Mouse (Mus musculus) adrenal gland, postnatal 36 days (tissue): ENCODE results near the gene Lin9. TPM values are rescaled to one million over a fixed set of nuclear protein-coding genes. Genes with fewer than 3 reads are reported as not detected.
A peak's percentile ranks its signal among the peaks of the same experiment; 100 is the strongest.
"Not testable (repeated sequence)": the region's sequence is repeated elsewhere in the genome, so short reads cannot be mapped to it uniquely, and the experiment has no call there.

Experiments used
- DNase-seq, 2 experiments: peaks; one replicate each; pipeline ENCODE4 v3.0.0; 2021; ENCODE audit warnings: mixed read lengths in 1 of 2
- long read RNA-seq, 2 experiments: library from polyadenylated mRNA; stranded (forward); transcript quantifications; one replicate each; pipeline ENCODE4 v2.0.0; 2021; ENCODE audit warnings: borderline sequencing depth in 2 of 2
- total RNA-seq, 2 experiments: library from RNA; stranded (reverse); gene quantifications; 2 replicates each; pipeline ENCODE4 v1.2.3; 2021

Gene Lin9
- total RNA-seq, result 1 to 10 TPM; 5.0 to 6.9 TPM
- long read RNA-seq, experiment 1, partial matches to known transcripts, result 2 of 4 reads
- long read RNA-seq, experiment 1, other reads (novel, unspliced or antisense), result 2 of 4 reads
- long read RNA-seq, experiment 2, result 0 reads

GRCm38 (mm10) chr1:180641137-180641517 is at the start of gene Lin9:
Gene Lin9, plus strand, starts transcription at chr1:180641150.
- peak; percentile 94 for DNase-seq

DNA sequence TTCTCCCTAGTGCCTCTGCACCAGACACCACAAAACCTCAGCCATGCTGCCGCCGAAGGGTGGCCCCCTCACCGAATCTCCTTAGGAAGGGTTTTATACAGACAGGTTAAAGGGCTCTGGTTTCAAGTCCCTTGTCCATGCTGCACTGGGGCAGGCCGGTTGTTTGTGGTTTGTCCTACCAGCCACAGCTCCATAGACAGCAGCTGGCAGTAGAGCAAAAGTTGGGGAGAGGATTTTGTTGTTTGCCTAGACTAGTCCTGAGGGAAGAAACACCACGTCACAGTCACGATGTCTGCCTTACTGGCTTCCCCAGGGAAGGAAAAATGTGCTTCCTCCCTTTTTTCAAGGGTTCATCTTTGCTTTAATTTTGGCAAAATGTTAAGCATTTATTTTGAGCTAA is 40.4 kb upstream of the Lin9 start:
- no peak for DNase-seq

DNA sequence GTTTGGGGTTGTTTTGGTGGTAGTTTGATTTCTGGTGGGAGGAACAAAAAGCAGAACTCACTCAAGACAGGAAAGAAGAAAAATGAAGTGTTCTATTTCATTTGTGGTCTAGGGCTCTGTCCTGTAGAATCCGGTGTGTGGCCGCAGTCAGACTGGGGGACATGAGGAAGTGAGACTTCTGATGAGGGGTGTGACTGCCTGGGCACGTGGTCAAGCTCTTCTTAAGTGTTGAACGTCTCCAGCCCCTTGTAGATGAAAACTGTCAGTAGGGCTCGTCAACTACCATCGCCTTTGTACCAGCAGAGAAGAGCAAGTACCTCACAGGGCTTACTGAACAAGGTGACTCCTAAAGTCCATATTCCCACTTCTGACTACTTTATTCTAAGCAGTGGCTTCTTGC is 39.1 kb upstream of the Lin9 start:
- DNase-seq, result no peak

DNA sequence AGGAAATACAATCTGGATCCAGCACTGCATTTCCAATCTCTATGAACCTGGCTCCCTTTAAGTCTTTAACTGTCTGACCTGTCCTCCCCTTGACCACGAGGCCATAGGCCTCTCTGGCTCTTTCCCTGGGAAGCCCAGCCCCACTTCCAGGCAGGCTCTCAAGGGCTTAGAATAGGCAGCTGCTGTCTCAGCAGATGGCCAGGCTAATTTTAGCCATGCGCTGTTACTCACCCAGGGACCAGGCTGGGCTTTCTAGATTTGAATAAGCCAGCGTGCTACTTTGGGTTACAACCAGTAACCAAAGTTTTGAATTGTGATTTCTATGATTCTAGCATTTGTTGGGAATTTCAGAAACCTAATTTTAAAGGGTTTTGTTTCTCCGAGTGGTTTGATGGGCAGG is 36.4 kb upstream of the Lin9 start:
- DNase-seq, result peak; percentile 38 to 49

DNA sequence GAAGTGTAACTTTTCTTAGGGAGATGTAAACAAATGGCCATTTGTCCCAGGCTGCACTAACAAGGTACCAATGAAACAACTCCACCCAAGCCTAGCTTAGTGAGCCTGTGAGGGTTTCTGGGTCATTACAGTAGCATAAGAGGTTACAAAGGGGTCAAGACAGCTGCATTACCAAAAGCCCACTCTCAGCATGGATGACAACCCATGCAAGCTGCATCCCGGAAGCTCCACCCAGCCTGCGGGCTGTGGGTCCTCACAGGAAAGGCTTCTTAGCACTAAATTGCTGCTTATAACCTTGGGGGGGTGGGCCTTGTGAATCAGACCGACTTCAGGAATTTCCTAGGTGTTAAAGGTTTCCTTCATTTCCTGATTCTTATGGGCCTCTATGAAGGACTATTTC is 34.8 kb upstream of the Lin9 start:
- DNase-seq, result no peak

DNA sequence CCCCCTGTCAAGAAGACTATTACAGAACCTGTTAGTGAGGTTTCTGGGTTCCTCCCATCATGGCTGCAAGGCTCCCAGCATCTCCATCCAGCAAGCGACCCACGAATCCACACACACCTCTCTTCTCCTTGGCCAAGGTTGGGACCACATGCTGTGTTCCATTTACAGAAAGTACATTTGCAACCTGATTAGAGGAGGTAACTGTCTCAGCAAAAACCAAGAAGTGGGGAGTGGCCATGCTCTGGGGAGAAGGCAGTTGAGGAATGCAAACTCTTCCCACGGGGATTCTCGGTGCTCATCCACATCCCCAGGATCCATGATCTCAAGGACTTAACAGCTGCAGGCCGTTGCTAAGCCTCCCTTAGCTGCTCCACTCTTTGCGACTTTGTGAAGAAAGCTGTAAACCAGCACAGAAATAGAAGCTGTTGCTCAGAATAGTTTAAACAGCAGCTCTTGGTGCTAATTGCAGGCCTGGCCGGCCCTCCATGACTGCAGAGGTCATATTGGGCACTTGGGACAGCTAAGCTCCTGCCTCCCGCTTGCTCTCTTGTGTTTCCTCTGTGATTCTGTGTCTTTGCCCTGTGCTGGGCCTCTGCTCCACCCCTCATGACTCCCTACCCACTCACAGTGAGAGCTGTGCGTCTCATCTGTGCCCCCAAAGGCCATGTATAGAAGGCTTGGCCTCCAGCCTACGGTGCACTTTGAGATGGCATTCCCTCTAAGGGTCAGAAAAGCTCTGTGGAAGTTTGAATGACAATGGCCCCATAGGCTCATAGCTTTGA is 34.0 kb upstream of the Lin9 start:
- DNase-seq, result no peak

- DNase-seq, result no peak
Measured at GRCm38 (mm10) chr1:180607578-180607879, 33.4 kb upstream of the Lin9 start.

DNA sequence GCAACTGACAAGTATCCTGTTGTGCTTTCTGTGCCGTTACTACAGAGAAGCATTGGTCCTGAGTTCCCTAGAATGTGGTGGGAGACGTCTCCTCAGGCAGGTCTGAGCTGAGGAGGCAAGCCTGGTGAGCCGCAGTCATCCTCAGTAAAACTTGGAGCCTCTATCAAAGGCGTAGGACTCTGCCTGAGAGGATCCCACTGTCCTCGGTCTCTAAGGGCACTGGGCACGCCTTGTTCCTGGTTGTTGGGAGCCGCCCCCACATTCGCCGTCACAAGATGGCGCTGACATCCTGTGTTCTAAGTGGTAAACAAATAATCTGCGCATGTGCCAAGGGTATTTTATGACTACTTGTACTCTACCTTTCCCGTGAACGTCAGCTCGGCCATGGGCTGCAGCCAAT is 29.1 kb upstream of the Lin9 start:
- DNase-seq, result not testable (repeated sequence)

- no peak for DNase-seq
Measured at GRCm38 (mm10) chr1:180616762-180617161, 24.2 kb upstream of the Lin9 start.

DNA sequence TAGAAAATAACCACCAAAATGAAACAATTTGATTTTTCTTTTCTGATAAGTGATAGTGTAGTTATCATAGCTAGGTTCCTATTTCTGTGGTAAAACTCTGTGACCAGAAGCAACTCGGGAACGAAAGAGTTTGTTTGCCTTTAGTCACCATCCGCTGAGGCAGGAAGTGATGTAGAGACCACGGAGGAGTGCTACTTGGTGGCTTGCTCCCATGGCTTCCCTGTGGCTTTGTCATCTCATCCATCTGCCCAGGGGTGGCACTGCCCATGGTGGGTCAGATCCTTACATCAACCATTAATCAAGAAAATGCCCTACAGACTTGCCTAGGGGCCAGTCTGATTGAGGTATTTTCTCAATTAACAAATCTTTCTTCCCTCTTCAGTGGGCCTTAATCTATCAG is 18.6 kb upstream of the Lin9 start:
- no peak for DNase-seq

- no peak for DNase-seq
Measured at GRCm38 (mm10) chr1:180623911-180624310, 17.0 kb upstream of the Lin9 start.

DNA sequence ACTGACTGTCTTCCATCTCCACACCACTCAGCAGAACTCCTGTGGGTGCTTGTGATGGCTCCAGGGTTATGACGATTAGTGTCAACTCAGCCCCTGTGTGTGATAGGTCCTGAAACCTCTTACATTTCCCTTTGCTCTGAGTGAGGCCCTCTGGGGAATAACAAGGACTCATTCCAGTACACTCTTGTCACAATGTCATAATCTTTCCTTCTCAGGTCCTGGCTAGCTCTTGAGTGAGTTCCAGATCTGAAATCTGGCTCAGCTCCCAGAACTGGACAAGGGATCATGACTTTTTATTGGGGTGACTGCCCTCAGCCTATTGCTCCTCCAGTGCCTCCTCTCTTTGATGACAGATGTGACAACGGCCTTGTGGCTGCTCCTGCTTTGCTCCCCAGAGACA is 14.8 kb upstream of the Lin9 start:
- peak; percentile 79 to 80 for DNase-seq

- DNase-seq, result not testable (repeated sequence)
Measured at GRCm38 (mm10) chr1:180637796-180638195, 3.2 kb upstream of the Lin9 start.

- DNase-seq, result no peak
Measured at GRCm38 (mm10) chr1:180639416-180640401, 1.2 kb upstream of the Lin9 start.

- peak; percentile 50 to 63 for DNase-seq
Measured at GRCm38 (mm10) chr1:180640605-180641125, 285 bp upstream of the Lin9 start.

DNA sequence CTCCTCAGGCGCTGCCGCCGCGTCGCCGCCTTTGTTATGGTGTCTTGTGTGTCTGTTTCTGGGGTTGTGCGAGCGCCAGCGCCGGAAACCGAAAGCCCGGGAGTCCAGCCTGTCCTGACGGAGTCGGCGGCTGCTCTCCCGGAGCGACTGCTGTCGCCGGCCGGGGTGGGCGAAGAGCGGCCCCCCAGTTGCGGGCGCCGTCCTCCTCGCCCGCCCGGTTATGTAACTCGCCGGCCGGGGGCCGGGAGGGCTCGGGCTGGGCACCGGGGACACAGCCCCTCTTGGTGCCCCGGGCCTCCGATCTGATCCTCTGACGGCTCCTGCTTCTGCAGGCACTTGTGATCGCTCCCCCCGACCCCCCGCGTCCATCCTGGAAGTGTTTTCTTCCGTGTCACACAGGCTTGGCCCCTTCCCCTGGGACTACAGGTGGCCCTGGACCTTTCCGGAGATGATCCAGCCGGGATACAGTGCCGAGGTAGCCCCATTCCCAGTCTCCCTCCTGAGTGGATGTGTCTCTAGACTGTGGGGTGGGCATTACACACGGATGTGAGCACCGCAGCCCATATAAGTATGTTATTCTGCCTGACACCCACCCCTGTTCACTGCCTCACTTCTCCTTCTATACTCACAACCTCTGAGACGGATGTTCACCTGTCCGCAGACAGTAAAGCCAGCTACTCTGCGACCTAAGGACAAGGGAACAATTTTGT is 723 bp downstream of the Lin9 start:
- DNase-seq, result no peak

- no peak for DNase-seq
Measured at GRCm38 (mm10) chr1:180642228-180642564, 1.2 kb downstream of the Lin9 start.

DNA sequence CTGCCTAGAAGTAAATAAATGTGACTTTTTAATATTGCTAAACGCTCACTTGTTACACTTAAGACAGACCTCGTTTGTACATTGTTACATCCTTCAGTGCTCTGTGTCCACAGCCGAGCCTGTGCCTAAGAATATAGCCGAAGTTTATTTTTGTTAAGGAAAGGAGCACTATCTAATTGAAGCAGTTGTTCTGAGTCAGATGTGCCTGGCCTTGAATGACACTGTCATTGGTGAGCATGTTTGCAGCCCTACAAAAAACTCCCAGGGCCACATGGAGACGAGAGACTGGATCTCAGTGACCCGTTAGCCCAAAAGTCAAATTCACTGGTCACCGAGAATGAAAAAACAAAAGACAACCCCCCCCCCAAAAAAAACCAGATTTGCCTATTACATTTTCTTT is 50.3 kb downstream of the Lin9 start:
- peak; percentile 65 for DNase-seq

DNA sequence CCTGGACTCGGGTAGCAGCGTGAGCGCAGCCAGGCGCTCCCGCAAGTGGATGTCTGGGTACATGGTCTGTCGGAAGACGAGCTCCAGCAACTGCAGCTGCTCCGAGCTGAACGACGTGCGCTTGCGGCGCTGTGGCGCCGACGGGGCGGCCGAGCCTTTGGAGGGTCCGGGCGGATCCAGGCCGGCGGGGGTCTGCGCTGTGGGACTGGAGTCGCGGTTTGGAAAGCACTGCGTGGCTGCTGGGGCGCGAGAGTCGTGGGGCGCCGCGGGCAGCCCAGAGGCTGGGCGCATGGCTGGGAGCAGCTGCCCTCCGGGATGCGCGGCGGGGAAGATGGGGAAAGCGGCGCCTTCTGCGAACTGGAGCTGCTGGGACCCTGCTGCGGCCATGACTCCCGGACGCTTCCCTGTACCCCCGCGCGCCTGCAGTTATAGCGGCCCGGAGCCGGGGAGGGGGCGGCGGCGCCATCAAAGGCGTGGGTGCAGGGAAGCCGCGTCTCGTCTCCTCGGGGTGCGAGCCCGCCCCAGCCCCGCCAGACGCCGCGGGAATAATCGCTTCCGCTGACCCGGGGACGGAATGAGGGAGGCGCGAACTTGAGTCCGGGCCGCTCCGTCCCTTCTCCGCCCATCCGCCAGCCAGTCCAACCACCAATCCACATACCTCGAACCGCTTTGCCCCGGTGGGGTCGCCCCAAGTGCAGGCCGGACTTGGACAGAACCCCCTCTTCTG is 55.8 kb downstream of the Lin9 start, which contains the start of gene Mixl1:
Gene Mixl1, minus strand, starts transcription at position 409 of the 727 bp plus-strand sequence.
- peak; percentile 17 to 22 for DNase-seq

- DNase-seq, result no peak
Measured at GRCm38 (mm10) chr1:180698063-180698462, 57.1 kb downstream of the Lin9 start.

GRCm38 (mm10) chr1:180703400-180703799 is 62.5 kb downstream of the Lin9 start:
- peak; percentile 31 to 35 for DNase-seq
